Mouse (Mus musculus) brain, embryonic 14.5 days (tissue): ENCODE data around the gene Gpr176.

ENCODE experiments used
- CTCF ChIP-seq: fragments of 200-500 bp; IDR thresholded peaks from 2 replicates; pipeline ENCODE4 v1.5.1; 2012; ENCODE audit warnings: inconsistent platforms, mild to moderate bottlenecking, moderate library complexity, borderline replicate concordance; ENCODE audit not compliant: insufficient read depth, insufficient read length; ENCODE audit errors: extremely low read depth
- POLR2A ChIP-seq: fragments of 200-500 bp; IDR thresholded peaks from 2 replicates; pipeline ENCODE4 v1.6.1; 2012; ENCODE audit warnings: mild to moderate bottlenecking, inconsistent platforms, borderline replicate concordance; ENCODE audit not compliant: poor library complexity, insufficient read depth, insufficient read length, severe bottlenecking; ENCODE audit errors: extremely low read depth

DNA sequence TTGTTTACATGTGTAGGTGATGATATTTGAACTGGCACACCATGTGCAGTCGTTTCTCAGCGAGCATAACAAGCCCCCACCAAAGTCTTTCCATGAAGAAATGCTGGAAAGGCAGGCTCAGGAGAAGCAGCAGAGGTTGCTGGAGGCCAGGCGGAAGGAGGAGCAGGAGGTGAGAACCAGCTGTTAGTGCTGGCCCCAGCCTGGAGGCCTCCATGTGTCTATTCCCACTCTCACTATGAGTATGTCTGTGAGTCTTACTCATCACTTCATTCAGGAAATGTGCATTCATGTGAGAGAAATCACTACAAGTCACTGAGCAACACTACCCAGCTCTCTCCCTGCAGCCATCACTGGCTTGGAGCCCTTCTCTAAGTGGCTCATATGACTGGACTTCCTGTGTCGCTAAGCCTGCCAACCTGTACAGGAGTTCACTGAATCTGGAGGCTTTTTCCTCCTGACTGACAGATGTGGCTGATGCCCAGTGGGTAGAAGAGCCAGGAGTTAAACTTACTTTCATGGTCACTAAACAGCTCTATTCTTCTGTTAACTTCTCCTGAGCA lies 35.2 kb upstream of the Gpr176 start:
- TF ChIP-seq POLR2A (no peak), CTCF (no peak)
